Mouse (Mus musculus) thymus, postnatal 14 days (tissue): ENCODE results near the gene Cyp3a16.
"Not testable (repeated sequence)": the region's sequence is repeated elsewhere in the genome, so short reads cannot be mapped to it uniquely, and the experiment has no call there.

Source experiments
- DNase-seq: peaks from one replicate; pipeline ENCODE4 v3.0.0; 2021

Cyp3a16 gene

GRCm38 (mm10) chr5:145469623-145470022 lies at the start of gene Cyp3a16:
TSS of gene Cyp3a16 (minus strand) at chr5:145469723.
- DNase-seq = not testable (repeated sequence)

DNA sequence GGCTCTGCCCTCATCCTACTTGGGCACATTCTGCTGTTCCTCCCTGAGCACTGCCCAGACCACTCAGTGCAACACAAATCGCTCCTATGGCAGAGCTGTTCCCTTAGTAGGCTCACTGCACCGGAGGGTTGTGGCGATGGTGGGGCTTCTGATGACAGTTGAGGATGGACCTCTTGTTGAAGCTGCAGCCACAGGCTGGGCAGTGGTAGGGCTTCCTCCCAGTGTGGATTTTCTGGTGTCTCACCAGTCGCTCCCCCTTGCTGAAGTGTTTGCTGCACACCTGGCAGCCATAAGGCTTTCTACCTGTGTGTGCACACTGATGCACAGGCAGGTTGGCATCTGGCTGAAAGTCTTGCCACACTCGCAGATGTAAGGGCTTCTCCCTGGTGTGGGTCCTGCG lies 20.8 kb upstream of the Cyp3a16 start:
- no peak for DNase-seq

GRCm38 (mm10) chr5:145464304-145465088 lies 5.0 kb downstream of the Cyp3a16 start:
- DNase-seq = no peak

- DNase-seq = no peak
These were observed 7.2 kb downstream of the Cyp3a16 start for GRCm38 (mm10) chr5:145462321-145462720.

GRCm38 (mm10) chr5:145454389-145454788 lies 15.1 kb downstream of the Cyp3a16 start:
- no peak for DNase-seq

DNA sequence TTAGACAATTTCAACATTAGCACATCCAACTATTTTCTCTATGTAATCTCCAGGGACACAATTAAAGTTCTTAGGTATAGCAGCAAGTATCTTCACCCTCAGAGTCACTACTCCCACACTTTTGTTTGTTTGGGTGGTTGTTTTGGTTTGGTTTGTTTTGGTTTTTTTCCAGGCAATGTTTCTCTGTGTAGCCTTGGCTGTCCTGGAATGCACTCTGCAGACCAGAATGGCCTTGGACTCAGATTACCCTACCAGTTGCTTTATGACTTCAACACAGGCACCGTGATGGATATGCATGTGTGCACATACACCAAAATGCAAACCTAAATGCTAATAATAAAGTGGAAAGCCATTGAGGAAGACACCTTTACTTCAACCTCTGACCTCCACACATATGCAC lies 35.8 kb downstream of the Cyp3a16 start:
- DNase-seq = no peak

DNA sequence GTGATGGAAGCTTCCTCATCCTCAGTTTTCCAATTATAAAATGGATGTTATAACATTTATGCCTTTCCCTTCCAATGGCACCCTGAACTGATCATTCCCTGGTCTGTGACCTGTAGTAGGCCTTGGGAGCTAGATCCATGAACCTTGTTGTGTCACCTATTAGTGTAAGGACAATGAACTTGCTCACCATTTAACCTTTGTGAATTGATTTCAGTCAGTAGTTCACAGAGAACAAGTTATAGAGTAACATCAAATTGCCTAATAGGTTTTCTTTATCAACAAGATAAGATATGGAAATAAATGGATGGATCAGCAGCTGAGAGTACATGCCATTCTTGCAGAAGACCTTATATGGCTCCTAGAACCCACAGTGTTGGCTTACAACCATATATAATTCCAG lies 38.5 kb downstream of the Cyp3a16 start:
- no peak for DNase-seq

- DNase-seq = no peak
These were observed 47.2 kb downstream of the Cyp3a16 start for GRCm38 (mm10) chr5:145422287-145422686.

DNA sequence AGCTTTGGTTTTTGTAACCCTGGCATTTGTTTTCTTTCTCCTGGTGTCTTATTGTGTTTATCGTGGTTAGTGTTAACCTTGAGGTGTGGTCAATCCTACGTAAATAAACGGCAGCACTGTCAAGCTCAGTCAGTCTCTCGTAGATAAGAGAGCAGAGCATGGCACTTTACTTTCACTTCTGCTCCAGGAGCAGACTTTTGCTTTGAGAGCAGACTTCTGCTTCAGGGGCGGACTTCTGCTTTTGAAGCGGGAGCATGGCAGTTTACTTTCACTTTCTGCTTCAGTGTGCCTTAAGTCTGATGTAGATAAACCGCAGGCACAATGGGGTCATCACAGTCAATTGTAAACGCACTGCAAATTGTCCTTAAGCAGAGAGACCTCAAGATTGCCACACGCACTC lies 54.1 kb downstream of the Cyp3a16 start:
- DNase-seq = not testable (repeated sequence)
